Mouse (Mus musculus) midbrain, embryonic 16.5 days (tissue): Measurements from ENCODE around the gene Kif1c. TPM values are rescaled to one million over a fixed set of nuclear protein-coding genes. Genes with fewer than 3 reads are reported as not detected.
A peak's percentile ranks its signal among the peaks of the same experiment; 100 is the strongest.

Source experiments
- ATAC-seq: fragments of 200-750 bp; cut with Nextera tagmentation; 2 replicates; pipeline ENCODE4 v1.8.0; 2017; ENCODE audit warnings: moderate TSS enrichment
- H3K27ac ChIP-seq: fragments of 300-500 bp; sonication (generic); 2 replicates; pipeline ENCODE4 v1.5.1; 2014; ENCODE audit warnings: mild to moderate bottlenecking, low read length, mixed read lengths
- H3K27me3 ChIP-seq: fragments of 300-500 bp; sonication (generic); 2 replicates; pipeline ENCODE4 v1.6.1; 2014; ENCODE audit warnings: low read depth, low read length, mixed read lengths; ENCODE audit not compliant: control insufficient read depth, insufficient read depth
- H3K36me3 ChIP-seq: fragments of 300-500 bp; sonication (generic); 2 replicates; pipeline ENCODE4 v1.6.1; 2014; ENCODE audit warnings: mild to moderate bottlenecking, low read length, moderate library complexity, mixed read lengths; ENCODE audit not compliant: control insufficient read depth, insufficient read depth
- H3K4me1 ChIP-seq: fragments of 300-500 bp; sonication (generic); 2 replicates; pipeline ENCODE4 v1.6.1; 2014; ENCODE audit warnings: mild to moderate bottlenecking, low read length, mixed read lengths; ENCODE audit not compliant: control insufficient read depth, insufficient read depth
- H3K4me2 ChIP-seq: fragments of 300-500 bp; sonication (generic); 2 replicates; pipeline ENCODE4 v1.6.1; 2014; ENCODE audit warnings: mild to moderate bottlenecking, low read length, mixed read lengths
- H3K4me3 ChIP-seq: fragments of 300-500 bp; sonication (generic); 2 replicates; pipeline ENCODE4 v1.5.1; 2014; ENCODE audit warnings: low read depth, mild to moderate bottlenecking, low read length, moderate library complexity, mixed read lengths
- H3K9ac ChIP-seq: fragments of 300-500 bp; sonication (generic); 2 replicates; pipeline ENCODE4 v1.6.1; 2014; ENCODE audit warnings: low read depth, low read length, mixed read lengths
- H3K9me3 ChIP-seq: fragments of 300-500 bp; sonication (generic); replicated peaks from 2 replicates; pipeline ENCODE4 v1.6.1; 2014; ENCODE audit warnings: mild to moderate bottlenecking, low read length, mixed read lengths; ENCODE audit not compliant: control insufficient read depth, poor library complexity, severe bottlenecking
- WGBS: fragments of 180-500 bp; shearing (Covaris S2); extraction: QIAGEN DNeasy Blood & Tissue Kit; methylation state at CpG from one replicate; pipeline ENCODE4 v1.1.7; 2014; 5-methylcytosine and 5-hydroxymethylcytosine counted together
- polyA plus RNA-seq: library from polyadenylated mRNA; unstranded; fragments of >200 nt; fragmentation: Nextera tagmentation; extraction: Ambion mirVana; gene quantifications from 2 replicates; pipeline ENCODE4 v1.2.1, GENCODE M21; 2015

Gene Kif1c
- polyA plus RNA-seq, 1 experiment from 2014 or later, result 1.3 TPM

DNA sequence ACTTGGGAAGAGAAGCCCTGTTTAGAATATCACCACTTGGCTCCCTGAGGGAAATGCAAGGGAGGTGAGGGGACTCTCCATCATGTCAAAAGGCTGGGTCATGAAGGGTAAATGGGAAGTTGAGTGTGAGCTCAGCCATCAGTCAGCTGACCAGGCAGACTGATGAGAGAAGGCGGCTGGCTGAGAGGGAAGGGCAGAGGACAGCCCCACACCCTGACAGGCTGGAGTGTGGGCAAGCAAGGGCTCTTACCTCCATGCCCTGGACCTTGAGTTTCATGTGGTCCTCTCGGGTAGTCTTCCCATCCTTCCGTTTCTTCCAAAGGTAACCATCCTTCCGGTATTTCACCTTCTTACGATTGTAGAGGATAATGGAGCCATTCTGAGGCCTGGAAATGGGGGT, 16.7 kb upstream of the Kif1c start:
- H3K27ac ChIP-seq, result no peak overlapping the region
- no peak overlapping the region for H3K4me2 ChIP-seq
- H3K36me3 ChIP-seq, result peaks cover 16% of the 10 kb centered on the region
- 96% methylated on average over 5 of the region's 5 CpGs for WGBS
- no peaks in the 10 kb centered on the region for H3K9me3 ChIP-seq
- H3K4me3 ChIP-seq, result no peak overlapping the region
- H3K9ac ChIP-seq, result no peak overlapping the region
- no peaks in the 10 kb centered on the region for H3K27me3 ChIP-seq
- peaks cover 24% of the 10 kb centered on the region for H3K4me1 ChIP-seq
- no peak for ATAC-seq

DNA sequence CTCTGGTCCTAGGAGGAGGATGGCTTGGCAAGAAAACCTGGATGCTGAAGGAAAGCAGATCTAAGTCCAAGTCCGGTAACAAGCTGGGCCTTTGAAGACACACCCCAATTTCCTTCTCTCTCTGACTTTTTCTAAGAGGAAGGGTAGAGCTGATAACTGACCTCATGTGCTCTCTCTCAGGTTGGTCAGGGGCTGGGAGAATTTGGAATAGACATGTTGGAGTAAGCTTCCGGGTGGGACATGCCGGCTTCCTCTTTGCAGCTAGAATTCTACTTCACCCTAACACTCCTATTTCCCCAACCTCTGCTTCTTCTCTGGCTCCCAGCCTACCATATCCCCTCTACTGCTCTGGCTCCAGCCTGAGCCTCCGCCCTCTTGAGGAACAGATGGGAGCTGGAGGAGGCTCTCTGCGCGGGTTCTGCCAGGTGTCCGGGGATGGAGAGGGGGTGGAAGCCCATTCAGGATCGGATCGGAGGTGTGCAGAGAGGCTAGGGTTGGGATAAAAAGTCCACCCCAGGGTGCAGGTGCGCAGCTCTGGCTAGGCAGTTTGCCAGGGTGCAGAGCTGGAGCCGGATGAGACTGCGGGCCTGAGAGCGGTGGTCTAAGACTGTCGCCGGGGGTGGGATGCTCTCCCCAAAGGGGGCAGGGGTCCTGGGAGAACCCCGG, 13.3 kb upstream of the Kif1c start:
- H3K4me1 ChIP-seq, result peaks cover 28% of the 10 kb centered on the region
- H3K36me3 ChIP-seq, result peaks cover 7% of the 10 kb centered on the region; the same call in 1 of the 2 replicates
- H3K9ac ChIP-seq, result peak overlapping the region; percentile 94
- peak; percentile 63 for ATAC-seq
- no peaks in the 10 kb centered on the region for H3K9me3 ChIP-seq
- H3K4me2 ChIP-seq, result peak overlapping the region; percentile 90
- peak overlapping the region; percentile 85 for H3K27ac ChIP-seq
- H3K27me3 ChIP-seq, result no peaks in the 10 kb centered on the region
- H3K4me3 ChIP-seq, result peak overlapping the region; percentile 82
- 6% methylated on average over 16 of the region's 16 CpGs for WGBS

DNA sequence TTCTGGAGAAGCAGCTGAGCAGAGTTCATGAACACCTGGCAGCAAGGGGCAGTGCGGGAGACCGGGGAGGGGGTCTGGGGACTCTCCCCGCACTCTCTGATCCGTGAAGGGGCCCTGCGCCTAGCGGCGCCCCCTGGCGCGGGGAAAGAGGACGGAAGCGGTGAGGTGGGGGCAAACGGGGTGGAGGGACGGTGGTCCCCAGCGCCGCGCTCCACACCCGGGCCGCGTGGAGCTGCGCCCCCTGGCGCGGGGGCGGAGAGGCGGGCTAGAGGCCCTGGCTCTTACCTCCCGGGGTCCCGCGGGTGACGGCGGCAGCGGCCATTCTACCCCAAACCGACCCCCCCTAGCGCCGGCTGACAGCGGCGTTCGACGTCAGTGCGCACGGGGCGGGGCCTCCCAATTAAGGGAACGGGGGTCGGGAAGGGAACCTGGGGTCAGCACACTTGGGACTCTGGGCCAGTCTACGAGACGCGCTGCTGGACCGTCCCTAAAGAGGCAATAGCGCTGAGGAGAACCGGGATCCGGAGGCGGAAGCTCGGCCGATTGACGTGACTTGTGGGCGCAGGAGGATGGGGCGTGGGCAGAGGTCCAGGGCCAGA, 12.6 kb upstream of the Kif1c start, which contains the start of gene Camta2:
Camta2 (minus strand) TSS at position 505 of the 599 bp plus-strand sequence.
- H3K9me3 ChIP-seq, result no peaks in the 10 kb centered on the region
- ATAC-seq, result peak; percentile 81
- no peaks in the 10 kb centered on the region for H3K27me3 ChIP-seq
- peak within 1 kb of the TSS; percentile 82 for H3K4me3 ChIP-seq
- peaks cover 7% of the 10 kb centered on the region; the same call in 1 of the 2 replicates for H3K36me3 ChIP-seq
- H3K9ac ChIP-seq, result peak within 1 kb of the TSS; percentile 94
- under 1% methylated on average over 50 of the region's 55 CpGs for WGBS
- peak within 1 kb of the TSS; percentile 90 for H3K4me2 ChIP-seq
- peaks cover 22% of the 10 kb centered on the region for H3K4me1 ChIP-seq
- H3K27ac ChIP-seq, result peak within 1 kb of the TSS; percentile 85

DNA sequence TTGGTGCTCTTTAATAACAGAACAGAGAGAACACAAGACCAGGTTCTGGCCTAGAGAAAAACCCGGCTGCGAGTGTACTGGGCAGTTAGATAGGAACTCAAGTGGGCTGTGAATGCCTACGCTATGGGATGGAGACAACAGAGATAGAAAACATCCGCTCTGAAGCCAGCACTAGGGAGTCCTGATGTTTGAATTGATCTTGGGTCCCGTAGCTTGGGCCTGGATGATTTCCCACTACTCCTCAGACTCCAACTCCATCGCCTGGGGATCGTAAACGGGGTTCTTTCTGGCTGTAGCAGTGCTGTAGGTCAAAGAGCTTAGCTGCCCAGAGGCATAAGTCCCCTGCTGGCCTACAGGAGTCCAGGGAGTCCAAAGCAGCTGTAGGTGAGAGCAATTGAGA, 12.0 kb upstream of the Kif1c start:
- H3K9ac ChIP-seq, result peak overlapping the region; percentile 94
- peak overlapping the region; percentile 82 for H3K4me3 ChIP-seq
- no peaks in the 10 kb centered on the region for H3K27me3 ChIP-seq
- H3K36me3 ChIP-seq, result peaks cover 7% of the 10 kb centered on the region; the same call in 1 of the 2 replicates
- peak overlapping the region; percentile 90 for H3K4me2 ChIP-seq
- H3K27ac ChIP-seq, result peak overlapping the region; percentile 85
- no peak for ATAC-seq
- H3K4me1 ChIP-seq, result peaks cover 22% of the 10 kb centered on the region
- no peaks in the 10 kb centered on the region for H3K9me3 ChIP-seq
- 10% methylated on average over 8 of the region's 8 CpGs for WGBS

DNA sequence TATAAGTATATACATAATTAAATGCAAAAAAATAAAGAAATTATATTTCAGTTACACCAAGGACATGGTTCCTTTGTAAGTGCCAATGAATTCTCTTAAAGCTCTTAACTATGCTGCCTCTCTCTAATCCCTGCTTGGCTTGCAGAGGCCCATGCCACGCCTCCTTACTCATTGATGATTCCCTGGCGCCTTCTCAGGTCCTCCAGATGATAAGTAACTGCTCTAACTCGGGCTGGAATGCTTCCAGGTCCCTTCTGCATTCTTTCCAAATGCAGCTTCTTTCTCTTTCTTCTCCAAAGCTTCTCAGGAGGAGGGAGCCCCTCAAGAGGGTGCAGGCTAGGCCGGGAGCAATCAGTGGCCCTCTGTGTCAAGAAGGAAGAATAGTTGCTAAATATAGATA, 10.8 kb upstream of the Kif1c start:
- Histone ChIP-seq H3K27me3 (no peaks in the 10 kb centered on the region), H3K4me3 (no peak overlapping the region), H3K27ac (no peak overlapping the region), H3K4me2 (no peak overlapping the region), H3K4me1 (peaks cover 22% of the 10 kb centered on the region), H3K9ac (no peak overlapping the region), H3K36me3 (peaks cover 2% of the 10 kb centered on the region; the same call in 1 of the 2 replicates), H3K9me3 (no peaks in the 10 kb centered on the region)
- WGBS, result 46% methylated on average over 4 of the region's 4 CpGs
- ATAC-seq, result no peak

DNA sequence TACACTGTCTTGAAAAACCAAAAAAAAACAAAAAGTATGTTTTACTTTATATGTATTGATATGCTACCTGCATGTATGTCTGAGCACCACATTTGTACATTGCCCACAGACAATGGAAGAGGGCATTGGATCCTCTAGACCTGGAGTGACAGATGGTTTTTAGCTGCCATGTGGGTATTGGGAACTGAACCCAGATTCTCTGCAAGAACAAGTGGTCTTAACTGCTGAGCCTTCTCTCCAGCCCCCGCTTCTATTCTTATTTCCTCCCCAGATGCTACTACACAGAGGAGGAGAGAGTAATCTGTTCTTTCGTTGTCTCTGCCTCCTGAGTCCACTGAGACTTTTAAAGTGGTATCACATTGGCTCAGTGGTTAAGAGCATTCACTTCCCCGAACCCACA, 6.8 kb upstream of the Kif1c start:
- Histone ChIP-seq H3K4me2 (no peak overlapping the region), H3K9me3 (no peaks in the 10 kb centered on the region), H3K9ac (no peak overlapping the region), H3K4me3 (no peak overlapping the region), H3K4me1 (peaks cover 7% of the 10 kb centered on the region; the same call in 1 of the 2 replicates), H3K27me3 (no peaks in the 10 kb centered on the region), H3K36me3 (no peaks in the 10 kb centered on the region), H3K27ac (no peak overlapping the region)
- no peak for ATAC-seq
- 63% methylated on average over 3 of the region's 3 CpGs for WGBS

DNA sequence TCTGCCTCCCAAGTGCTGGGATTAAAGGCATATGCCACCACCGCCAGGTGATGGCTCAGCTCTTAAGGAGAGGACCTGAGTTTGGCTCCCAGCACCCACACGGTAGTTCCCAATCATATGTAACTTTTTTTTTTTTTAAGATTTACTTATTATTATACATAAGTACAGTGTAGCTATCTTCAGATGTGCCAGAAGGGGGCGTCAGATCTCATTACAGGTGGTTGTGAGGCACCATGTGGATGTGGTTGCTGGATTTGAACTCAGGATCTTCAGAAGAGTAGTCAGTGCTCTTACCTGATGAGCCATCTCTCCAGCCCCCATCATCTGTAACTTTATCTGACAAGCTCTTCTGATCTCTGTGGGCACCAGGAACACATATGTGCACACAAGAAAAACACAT, 3.0 kb upstream of the Kif1c start:
- peaks cover 16% of the 10 kb centered on the region for H3K4me1 ChIP-seq
- H3K36me3 ChIP-seq, result no peaks in the 10 kb centered on the region
- no peaks in the 10 kb centered on the region for H3K27me3 ChIP-seq
- no peak overlapping the region for H3K9ac ChIP-seq
- H3K9me3 ChIP-seq, result no peaks in the 10 kb centered on the region
- 78% methylated on average over 3 of the region's 3 CpGs for WGBS
- ATAC-seq, result no peak
- no peak overlapping the region for H3K4me3 ChIP-seq
- no peak overlapping the region for H3K27ac ChIP-seq
- H3K4me2 ChIP-seq, result no peak overlapping the region

DNA sequence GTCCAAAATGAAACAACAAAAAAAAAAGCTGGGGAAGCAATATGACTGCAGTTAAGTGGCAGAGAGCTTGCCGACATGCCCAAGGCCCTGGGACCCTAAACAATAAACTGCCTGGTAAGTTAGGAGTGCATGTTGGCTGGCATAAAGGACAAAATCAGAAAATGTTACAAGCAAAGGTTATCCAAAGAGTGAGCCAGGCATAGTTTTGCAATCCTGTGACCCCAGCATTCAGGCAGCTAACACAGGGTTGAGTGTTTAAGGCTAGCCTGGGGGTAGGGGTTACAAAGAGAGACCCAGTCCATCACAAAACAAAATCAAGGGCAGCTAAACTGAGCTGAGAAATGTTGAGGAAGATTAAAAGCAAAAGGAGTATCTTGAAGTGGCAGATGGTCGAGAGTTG, 1.3 kb upstream of the Kif1c start:
- WGBS, result 78% methylated on average over 2 of the region's 2 CpGs
- H3K4me2 ChIP-seq, result no peak overlapping the region
- H3K36me3 ChIP-seq, result peaks cover 4% of the 10 kb centered on the region; the same call in 1 of the 2 replicates

DNA sequence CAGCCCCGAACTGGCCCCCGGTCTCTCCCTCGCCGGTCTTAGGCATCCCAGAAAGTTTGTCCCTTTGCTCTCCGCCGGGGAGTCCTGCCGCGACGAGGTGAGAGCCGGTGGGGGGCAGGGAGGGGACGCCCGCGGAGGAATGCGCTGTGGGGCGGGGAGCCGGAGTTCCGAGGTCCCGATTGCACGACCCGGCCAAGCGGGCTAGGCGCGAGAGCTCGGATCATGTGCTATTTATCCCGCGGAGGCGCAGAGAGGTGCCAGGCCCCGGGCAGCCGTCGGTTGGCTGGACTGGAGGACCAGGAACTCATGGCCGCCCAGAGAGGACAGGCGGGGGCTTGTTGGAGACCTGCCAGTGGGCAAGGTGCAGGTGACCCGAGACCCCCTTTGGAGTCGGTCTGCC, 265 bp downstream of the Kif1c start:
- Histone ChIP-seq H3K27ac (peak overlapping the region; percentile 92), H3K9ac (peak overlapping the region; percentile 81), H3K27me3 (no peaks in the 10 kb centered on the region), H3K36me3 (peaks cover 10% of the 10 kb centered on the region), H3K4me3 (peak overlapping the region; percentile 76), H3K9me3 (no peaks in the 10 kb centered on the region), H3K4me2 (peak overlapping the region; percentile 77), H3K4me1 (peaks cover 20% of the 10 kb centered on the region)
- under 1% methylated on average over 30 of the region's 34 CpGs for WGBS
- ATAC-seq, result peak; percentile 57

More for the DNA sequence above, 1.3 kb upstream of the Kif1c start:
- no peaks in the 10 kb centered on the region for H3K27me3 ChIP-seq
- H3K9ac ChIP-seq, result no peak overlapping the region
- no peak for ATAC-seq
- H3K4me3 ChIP-seq, result no peak overlapping the region
- no peak overlapping the region for H3K27ac ChIP-seq
- no peaks in the 10 kb centered on the region for H3K9me3 ChIP-seq
- H3K4me1 ChIP-seq, result peaks cover 20% of the 10 kb centered on the region
